Mouse (Mus musculus) hindbrain, embryonic 15.5 days (tissue): ENCODE measurements around the gene Selenbp1. TPM values are rescaled to one million over a fixed set of nuclear protein-coding genes. Genes with fewer than 3 reads are reported as not detected.

ENCODE experiments used
- polyA plus RNA-seq: library from polyadenylated mRNA; unstranded; fragments of >200 nt; fragmentation: Nextera tagmentation; extraction: Ambion mirVana; gene quantifications from 2 replicates; pipeline ENCODE4 v1.2.1, GENCODE M21; 2015

Selenbp1 gene
- polyA plus RNA-seq, 1 experiment from 2014 or later, result 15.5 TPM

Other genes with a start within 250 kb of the Selenbp1 start
- 0.37 and 0.65 TPM in 2 replicates for gene Selenbp2, start 239.5 kb upstream of the Selenbp1 start, polyA plus RNA-seq
- gene Cgn, start 146.6 kb upstream of the Selenbp1 start, polyA plus RNA-seq, result 13.5 and 14.3 TPM in 2 replicates
- 20.6 and 21.1 TPM in 2 replicates for gene Pogz, start 95.5 kb upstream of the Selenbp1 start, polyA plus RNA-seq
- gene Psmb4, start 46.1 kb upstream of the Selenbp1 start, polyA plus RNA-seq, result 352 and 354 TPM in 2 replicates
- gene Rfx5, start 21.0 kb downstream of the Selenbp1 start, polyA plus RNA-seq, result 6.9 and 7.1 TPM in 2 replicates
- gene Pi4kb, start 41.7 kb downstream of the Selenbp1 start, polyA plus RNA-seq, result 21.8 and 27.3 TPM in 2 replicates
- 18.9 and 21.2 TPM in 2 replicates for gene Zfp687, start 82.4 kb downstream of the Selenbp1 start, polyA plus RNA-seq
- gene Psmd4, start 109.6 kb downstream of the Selenbp1 start, polyA plus RNA-seq, result 260 and 276 TPM in 2 replicates
- 15.2 and 15.8 TPM in 2 replicates for gene Pip5k1a, start 173.9 kb downstream of the Selenbp1 start, polyA plus RNA-seq
- gene Vps72, start 178.0 kb downstream of the Selenbp1 start, polyA plus RNA-seq, result 167 and 176 TPM in 2 replicates
- gene Tmod4, start 191.4 kb downstream of the Selenbp1 start, polyA plus RNA-seq, result 1.7 and 1.8 TPM in 2 replicates
- gene Scnm1, start 201.0 kb downstream of the Selenbp1 start, polyA plus RNA-seq, result 84.0 and 88.6 TPM in 2 replicates
- 42.7 and 45.0 TPM in 2 replicates for gene Lysmd1, start 201.0 kb downstream of the Selenbp1 start, polyA plus RNA-seq
- 3.9 and 4.2 TPM in 2 replicates for gene Tnfaip8l2, start 209.3 kb downstream of the Selenbp1 start, polyA plus RNA-seq
- gene Sema6c, start 227.4 kb downstream of the Selenbp1 start, polyA plus RNA-seq, result 33.0 and 34.7 TPM in 2 replicates